In genomic region chr11:103661863-103662262, GRCm38 (mm10) we compare ENCODE assay signal across 20 mouse cellular contexts. TPM values are rescaled to one million over a fixed set of nuclear protein-coding genes. Genes with fewer than 3 reads are reported as not detected.
DNase-seq lines count a peak whose midpoint lies in the region; ATAC-seq and TF ChIP-seq lines count a peak whose summit lies in the region.
"Had no signal": no experiment of that assay in that cellular context is flagged by ENCODE, and none has a peak within 500 bp of the region (broad histone marks: within the 10 kb centered on the region; RNA-seq: fewer than 3 reads in every experiment).

No protein-coding gene starts in this region.

- no peaks in the 10 kb centered on the region for H3K36me3 ChIP-seq in myocyte (ENCODE audit: control insufficient read depth, insufficient read depth)
- no peaks in the 10 kb centered on the region for H3K36me3 ChIP-seq in hindbrain, embryonic 13.5 days
- H3K36me3 ChIP-seq: embryonic facial prominence, embryonic 12.5 days; hindbrain, embryonic 15.5 days; limb, embryonic 10.5 days; liver, embryonic 12.5 days; lung, embryonic 15.5 days had no signal

- H3K27ac ChIP-seq in hindbrain, embryonic 13.5 days = no peak overlapping the region
- H3K27ac ChIP-seq: embryonic facial prominence, embryonic 12.5 days; hindbrain, embryonic 15.5 days; limb, embryonic 10.5 days; liver, embryonic 12.5 days; lung, embryonic 15.5 days had no signal

- H3K9me3 ChIP-seq in hindbrain, embryonic 13.5 days = no peaks in the 10 kb centered on the region
- H3K9me3 ChIP-seq: embryonic facial prominence, embryonic 12.5 days; hindbrain, embryonic 15.5 days; limb, embryonic 10.5 days; liver, embryonic 12.5 days; lung, embryonic 15.5 days had no signal

- no peak for TF ChIP-seq POLR2A in myocyte (IDR thresholded peaks at IDR 0.05; ENCODE audit: insufficient read length, low read depth)

- H3ac ChIP-seq in myocyte (ENCODE audit: control insufficient read depth, insufficient read length) = no peak overlapping the region

- no peaks in the 10 kb centered on the region for H3K79me2 ChIP-seq in myocyte (ENCODE audit: control insufficient read depth, insufficient read depth)

- WGBS in hindbrain, embryonic 13.5 days = 66% methylated on average over 3 of the region's 4 CpGs

- peaks cover 16% of the 10 kb centered on the region for H3K4me1 ChIP-seq in hindbrain, embryonic 13.5 days (replicated peaks)
- H3K4me1 ChIP-seq: liver, embryonic 12.5 days; lung, embryonic 15.5 days had no signal

- no peak for ATAC-seq in hindbrain, embryonic 13.5 days (ENCODE audit: low FRiP score)
- ATAC-seq: liver, embryonic 12.5 days had no signal

- H3K27me3 ChIP-seq in myocyte (ENCODE audit: control insufficient read depth, insufficient read depth, insufficient read length) = peaks cover 47% of the 10 kb centered on the region
- H3K27me3 ChIP-seq in hindbrain, embryonic 13.5 days = peaks cover 18% of the 10 kb centered on the region
- H3K27me3 ChIP-seq: embryonic facial prominence, embryonic 12.5 days; hindbrain, embryonic 15.5 days; lung, embryonic 15.5 days had no signal

- DNase-seq in frontal cortex, postnatal 36 days (ENCODE audit: low spot score in 2 of 2) = peak; percentile 66 to 83
- no peak for DNase-seq in frontal cortex, postnatal 14 days (ENCODE audit: low spot score in 2 of 2)
- peak; percentile 7 for DNase-seq in A20 (ENCODE audit: low read depth, low spot score)
- DNase-seq in layer of hippocampus, postnatal 25 days (ENCODE audit: extremely low spot score in 1 of 2, low spot score in 1 of 2) = peak; percentile 33 to 39
- no peak for DNase-seq in adrenal gland, postnatal 14 days
- DNase-seq in thymus, postnatal 0 days (ENCODE audit: low spot score) = no peak
- DNase-seq: kidney, adult 11 months; kidney, postnatal 14 days had no signal

- no peak overlapping the region for H3K4me3 ChIP-seq in myocyte
- H3K4me3 ChIP-seq in hindbrain, embryonic 13.5 days = no peak overlapping the region
- H3K4me3 ChIP-seq: embryonic facial prominence, embryonic 12.5 days; hindbrain, embryonic 15.5 days; limb, embryonic 10.5 days; liver, embryonic 12.5 days; lung, embryonic 15.5 days had no signal

- no peak overlapping the region for H3K4me2 ChIP-seq in myocyte (ENCODE audit: low read depth)
- H3K4me2 ChIP-seq in hindbrain, embryonic 13.5 days = no peak overlapping the region
- H3K4me2 ChIP-seq: embryonic facial prominence, embryonic 12.5 days; hindbrain, embryonic 15.5 days; liver, embryonic 12.5 days; lung, embryonic 15.5 days had no signal

- H3K9ac ChIP-seq in hindbrain, embryonic 13.5 days = no peak overlapping the region
- H3K9ac ChIP-seq: embryonic facial prominence, embryonic 12.5 days; hindbrain, embryonic 15.5 days; liver, embryonic 12.5 days; lung, embryonic 15.5 days had no signal

TF ChIP-seq in myocyte, 11 proteins besides CTCF, POLR2A, EP300 and RAD21:
- TF ChIP-seq MYOD1 (IDR thresholded peaks at IDR 0.05; ENCODE audit: control insufficient read depth in 1 of 3, insufficient read length in 2 of 3, low read depth in 2 of 3) (peak in 2 of 3 experiments; percentile 18 to 68), USF1 (IDR thresholded peaks at IDR 0.05; ENCODE audit: low read depth) (no peak), TCF12 (IDR thresholded peaks at IDR 0.05; ENCODE audit: insufficient read depth, poor library complexity, severe bottlenecking) (no peak), MYOG (IDR thresholded peaks at IDR 0.05; ENCODE audit: control insufficient read depth in 1 of 3, insufficient read depth in 1 of 3, insufficient read length in 2 of 3, low read depth in 2 of 3) (peak in 2 of 3 experiments; percentile 12 to 57), REST (IDR thresholded peaks at IDR 0.05; ENCODE audit: insufficient read depth, insufficient read length) (no peak)
TF ChIP-seq in myocyte: peak in this region for 2.

RNA-seq across cellular contexts. Expression of gene Rprml, which starts 12.5 kb away (rescaled TPM):
- total RNA-seq in layer of hippocampus, postnatal 25 days (2021) = 100 to 1,000 TPM; 117 to 122 TPM
- polyA plus RNA-seq in myocyte (2012; fragmentation: generic; extraction: Trizol) = 0.04 TPM
- total RNA-seq in adrenal gland, postnatal 14 days (2021) = not detected in 2 replicates
- 0.26 TPM in 1 of 2 replicates, not detected in the other for polyA plus RNA-seq in hindbrain, embryonic 13.5 days (2015; fragmentation: Nextera tagmentation; extraction: Ambion mirVana)
- polyA plus RNA-seq in thymus, postnatal 0 days (2015; fragmentation: Nextera tagmentation; extraction: Ambion mirVana) = not detected in 2 replicates
- total RNA-seq: granulocyte monocyte progenitor cell, adult 5-6 weeks; megakaryocyte progenitor cell, adult 5-6 weeks had no signal
- polyA plus RNA-seq: heart, embryonic 16.5 days; liver, embryonic 12.5 days; lung, embryonic 15.5 days had no signal

RNA-seq across cellular contexts. Expression of gene Lyzl6, which starts 23.2 kb away (rescaled TPM):
- total RNA-seq in layer of hippocampus, postnatal 25 days (2021) = not detected
- not detected for polyA plus RNA-seq in myocyte (2012; fragmentation: generic; extraction: Trizol)
- total RNA-seq in adrenal gland, postnatal 14 days (2021) = not detected in 2 replicates
- not detected in 2 replicates for polyA plus RNA-seq in hindbrain, embryonic 13.5 days (2015; fragmentation: Nextera tagmentation; extraction: Ambion mirVana)
- polyA plus RNA-seq in thymus, postnatal 0 days (2015; fragmentation: Nextera tagmentation; extraction: Ambion mirVana) = not detected in 2 replicates
- total RNA-seq: ES-E14; granulocyte monocyte progenitor cell, adult 5-6 weeks; megakaryocyte progenitor cell, adult 5-6 weeks had no signal
- polyA plus RNA-seq: embryonic facial prominence, embryonic 12.5 days; heart, embryonic 16.5 days; hindbrain, embryonic 15.5 days; limb, embryonic 10.5 days; liver, embryonic 12.5 days; lung, embryonic 15.5 days; neural tube, embryonic 14.5 days had no signal

RNA-seq across cellular contexts. Expression of gene Gosr2, which starts 35.8 kb away (rescaled TPM):
- 10 to 100 TPM; 68.3 to 71.6 TPM for total RNA-seq in layer of hippocampus, postnatal 25 days (2021)
- 73.9 TPM for polyA plus RNA-seq in myocyte (2012; fragmentation: generic; extraction: Trizol)
- total RNA-seq in adrenal gland, postnatal 14 days (2021) = 72.3 and 74.8 TPM in 2 replicates
- polyA plus RNA-seq in hindbrain, embryonic 13.5 days (2015; fragmentation: Nextera tagmentation; extraction: Ambion mirVana) = 90.7 and 91.6 TPM in 2 replicates
- polyA plus RNA-seq in thymus, postnatal 0 days (2015; fragmentation: Nextera tagmentation; extraction: Ambion mirVana) = 87.5 and 91.5 TPM in 2 replicates

RNA-seq across cellular contexts. Expression of gene Gm884, which starts 40.9 kb away (rescaled TPM):
- not detected for total RNA-seq in layer of hippocampus, postnatal 25 days (2021)
- not detected for polyA plus RNA-seq in myocyte (2012; fragmentation: generic; extraction: Trizol)
- not detected in 2 replicates for total RNA-seq in adrenal gland, postnatal 14 days (2021)
- not detected in 2 replicates for polyA plus RNA-seq in hindbrain, embryonic 13.5 days (2015; fragmentation: Nextera tagmentation; extraction: Ambion mirVana)
- polyA plus RNA-seq in thymus, postnatal 0 days (2015; fragmentation: Nextera tagmentation; extraction: Ambion mirVana) = not detected in 2 replicates
- total RNA-seq: granulocyte monocyte progenitor cell, adult 5-6 weeks; megakaryocyte progenitor cell, adult 5-6 weeks had no signal
- polyA plus RNA-seq: embryonic facial prominence, embryonic 12.5 days; heart, embryonic 16.5 days; hindbrain, embryonic 15.5 days; limb, embryonic 10.5 days; liver, embryonic 12.5 days; lung, embryonic 15.5 days; neural tube, embryonic 14.5 days had no signal

Comparison
In these comparisons a context has a peak if more than half of its experiments do, and no peak if none do; other contexts are left out.
1. DNase-seq: peak in frontal cortex, postnatal 36 days (2 of 2), A20 (single experiment) and layer of hippocampus, postnatal 25 days (2 of 2); none in frontal cortex, postnatal 14 days (0 of 2), adrenal gland, postnatal 14 days (single experiment) and thymus, postnatal 0 days (single experiment).